Mouse (Mus musculus): ENCODE data around the gene Dynlt1c. TPM values are rescaled to one million over a fixed set of nuclear protein-coding genes. Genes with fewer than 3 reads are reported as not detected.
"Not testable (repeated sequence)": the region's sequence is repeated elsewhere in the genome, so short reads cannot be mapped to it uniquely, and the experiment has no call there.

Dynlt1c gene
- polyA plus RNA-seq (2015; fragmentation: Nextera tagmentation; extraction: Ambion mirVana), result 56.1 and 57.3 TPM in 2 replicates

GRCm38 (mm10) chr17:6601204-6601911, at the start of gene Dynlt1c:
TSS of gene Dynlt1c (plus strand) at chr17:6601671.
- 14% methylated on average over 31 of the region's 40 CpGs for WGBS
- H3K27me3 ChIP-seq; H3K4me1 ChIP-seq (replicated peaks); H3K9me3 ChIP-seq; H3K36me3 ChIP-seq; H3K9ac ChIP-seq: not testable (repeated sequence)
- Histone ChIP-seq H3K4me3 (peak within 1 kb of the TSS; percentile 36), H3K27ac (replicated peaks) (peak within 1 kb of the TSS; percentile 71), H3K4me2 (peak within 1 kb of the TSS; percentile 54)
- ATAC-seq (ENCODE audit: low FRiP score, low read depth), result peak; percentile 96

- not testable (repeated sequence) for H3K9me3 ChIP-seq; H3K9ac ChIP-seq; H3K27me3 ChIP-seq; H3K4me2 ChIP-seq; H3K27ac ChIP-seq (replicated peaks); H3K4me3 ChIP-seq; H3K4me1 ChIP-seq (replicated peaks); H3K36me3 ChIP-seq
- no CpG with 5 or more reads among the region's 4 CpGs for WGBS
- ATAC-seq (ENCODE audit: low FRiP score, low read depth), result 0 out of 2 replicates have a peak, but pooled peaks have one; percentile 57
Measured at GRCm38 (mm10) chr17:6553798-6554197, 47.7 kb upstream of the Dynlt1c start.

- not testable (repeated sequence) for H3K36me3 ChIP-seq; H3K4me1 ChIP-seq (replicated peaks)
- peak; percentile 33; the same call in 1 of the 2 replicates for ATAC-seq (ENCODE audit: low FRiP score, low read depth)
Measured at GRCm38 (mm10) chr17:6554243-6554642, 47.2 kb upstream of the Dynlt1c start.

GRCm38 (mm10) chr17:6559447-6560133, 41.9 kb upstream of the Dynlt1c start:
- not testable (repeated sequence) for H3K27me3 ChIP-seq; H3K4me1 ChIP-seq (replicated peaks); H3K4me2 ChIP-seq; H3K9ac ChIP-seq; H3K27ac ChIP-seq (replicated peaks); H3K36me3 ChIP-seq; H3K4me3 ChIP-seq; H3K9me3 ChIP-seq
- WGBS, result no CpG with 5 or more reads among the region's 4 CpGs
- ATAC-seq (ENCODE audit: low FRiP score, low read depth), result peak; percentile 64

More at GRCm38 (mm10) chr17:6554243-6554642, 47.2 kb upstream of the Dynlt1c start:
- H3K4me3 ChIP-seq; H3K27me3 ChIP-seq; H3K27ac ChIP-seq (replicated peaks); H3K9me3 ChIP-seq; H3K4me2 ChIP-seq; H3K9ac ChIP-seq: not testable (repeated sequence)
- no CpG with 5 or more reads among the region's 5 CpGs for WGBS

DNA sequence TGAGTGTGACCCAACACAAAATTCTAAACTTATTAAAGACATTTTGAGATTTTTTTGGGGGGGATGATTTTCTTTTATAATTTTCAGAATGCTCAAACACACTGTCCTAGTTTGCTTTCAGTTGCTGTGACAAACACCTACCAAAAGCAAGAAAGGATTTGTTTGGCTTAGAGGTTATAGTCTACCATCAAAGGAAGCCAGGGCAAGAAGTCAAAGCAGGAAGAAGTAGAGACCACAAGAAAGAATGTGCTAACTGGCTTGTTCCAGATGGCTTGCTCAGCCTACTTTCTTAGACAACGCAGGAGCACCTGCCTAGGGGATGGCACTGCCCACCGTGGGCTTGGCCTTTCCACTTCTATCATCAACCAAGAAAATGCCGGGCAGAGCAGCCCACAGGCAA, 36.6 kb upstream of the Dynlt1c start:
- ATAC-seq (ENCODE audit: low FRiP score, low read depth); H3K9me3 ChIP-seq; H3K4me2 ChIP-seq; H3K27me3 ChIP-seq; H3K9ac ChIP-seq; H3K27ac ChIP-seq (replicated peaks); H3K4me1 ChIP-seq (replicated peaks); H3K36me3 ChIP-seq; H3K4me3 ChIP-seq: not testable (repeated sequence)
- 97% methylated on average over 3 of the region's 3 CpGs for WGBS

DNA sequence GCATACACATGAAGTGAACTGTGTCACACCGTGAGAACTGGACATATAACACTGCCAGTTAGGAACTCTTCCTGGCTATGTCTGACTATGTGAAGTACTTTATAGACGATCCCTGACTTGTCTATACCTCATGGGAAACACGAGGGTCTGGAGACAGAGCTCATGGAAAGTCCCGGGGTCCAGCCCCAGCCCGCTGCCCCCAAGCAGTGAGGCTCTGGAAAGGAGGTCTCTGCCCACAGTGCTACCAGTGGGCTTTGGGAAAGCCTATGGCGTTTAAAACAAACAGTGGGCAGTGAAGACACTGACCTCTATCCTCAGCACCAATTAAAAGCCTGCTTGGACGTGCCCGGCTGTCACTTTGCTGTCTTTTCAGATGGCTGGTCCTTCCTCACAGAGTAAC, 33.6 kb upstream of the Dynlt1c start:
- not testable (repeated sequence) for H3K4me2 ChIP-seq; H3K36me3 ChIP-seq; H3K27me3 ChIP-seq; H3K9ac ChIP-seq; H3K27ac ChIP-seq (replicated peaks); H3K4me1 ChIP-seq (replicated peaks); H3K9me3 ChIP-seq; ATAC-seq (ENCODE audit: low FRiP score, low read depth); H3K4me3 ChIP-seq
- 62% methylated on average over 5 of the region's 8 CpGs for WGBS

- not testable (repeated sequence) for H3K4me1 ChIP-seq (replicated peaks); H3K4me3 ChIP-seq; H3K36me3 ChIP-seq; H3K9me3 ChIP-seq; H3K27ac ChIP-seq (replicated peaks); H3K27me3 ChIP-seq; H3K9ac ChIP-seq; H3K4me2 ChIP-seq; ATAC-seq (ENCODE audit: low FRiP score, low read depth)
- 94% methylated on average over 11 of the region's 11 CpGs for WGBS
Measured at GRCm38 (mm10) chr17:6571296-6571695, 30.2 kb upstream of the Dynlt1c start.

GRCm38 (mm10) chr17:6572202-6572601, 29.3 kb upstream of the Dynlt1c start:
- H3K27ac ChIP-seq (replicated peaks); H3K4me1 ChIP-seq (replicated peaks); H3K9ac ChIP-seq; H3K4me3 ChIP-seq; H3K36me3 ChIP-seq; H3K27me3 ChIP-seq; H3K4me2 ChIP-seq; H3K9me3 ChIP-seq; ATAC-seq (ENCODE audit: low FRiP score, low read depth): not testable (repeated sequence)
- WGBS, result no CpG with 5 or more reads among the region's 1 CpGs

DNA sequence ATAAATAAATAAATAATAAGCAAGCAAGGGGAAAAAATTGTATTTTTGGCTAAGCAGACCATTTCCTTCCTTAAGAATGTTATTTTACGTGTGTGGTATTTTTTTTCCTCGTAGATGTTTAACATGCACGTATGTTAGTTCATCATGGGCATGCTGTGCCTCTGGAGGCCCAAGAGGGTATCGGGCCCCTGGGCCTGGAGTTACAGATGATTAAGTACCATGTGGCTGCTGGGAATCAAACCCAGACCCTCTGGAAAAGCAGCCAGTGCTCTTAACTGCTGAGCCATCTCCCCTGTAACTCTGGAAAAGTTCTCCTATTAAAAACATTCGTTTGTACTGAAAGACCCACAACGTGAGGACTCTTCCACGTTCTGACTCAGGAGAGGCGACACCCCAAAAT, 26.1 kb upstream of the Dynlt1c start:
- H3K36me3 ChIP-seq; H3K4me1 ChIP-seq (replicated peaks); H3K4me3 ChIP-seq; H3K27ac ChIP-seq (replicated peaks); H3K27me3 ChIP-seq; H3K9me3 ChIP-seq; H3K9ac ChIP-seq; H3K4me2 ChIP-seq; ATAC-seq (ENCODE audit: low FRiP score, low read depth): not testable (repeated sequence)
- 96% methylated on average over 8 of the region's 8 CpGs for WGBS

DNA sequence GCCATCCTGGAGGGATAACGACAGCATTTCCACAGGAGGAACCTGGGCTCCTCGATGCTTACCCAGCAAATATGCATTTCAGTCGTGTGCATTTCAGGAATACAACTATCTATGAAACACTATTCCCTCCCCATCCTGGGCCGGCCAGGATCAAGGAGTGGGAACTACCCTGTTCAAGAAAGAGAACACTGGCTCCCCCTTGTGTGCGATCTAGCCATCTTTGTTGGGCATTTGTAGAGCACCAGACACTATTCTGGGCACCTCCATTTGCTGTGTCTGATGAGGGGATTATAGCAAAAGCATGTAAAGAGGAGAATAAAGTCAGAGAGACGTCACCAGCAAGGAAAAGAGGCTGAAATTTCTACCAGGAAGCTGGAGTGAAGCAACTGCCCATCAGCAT, 12.8 kb upstream of the Dynlt1c start:
- no CpG with 5 or more reads among the region's 6 CpGs for WGBS
- not testable (repeated sequence) for H3K27ac ChIP-seq (replicated peaks); H3K4me1 ChIP-seq (replicated peaks); H3K4me3 ChIP-seq; ATAC-seq (ENCODE audit: low FRiP score, low read depth); H3K9ac ChIP-seq; H3K9me3 ChIP-seq; H3K4me2 ChIP-seq; H3K27me3 ChIP-seq; H3K36me3 ChIP-seq

DNA sequence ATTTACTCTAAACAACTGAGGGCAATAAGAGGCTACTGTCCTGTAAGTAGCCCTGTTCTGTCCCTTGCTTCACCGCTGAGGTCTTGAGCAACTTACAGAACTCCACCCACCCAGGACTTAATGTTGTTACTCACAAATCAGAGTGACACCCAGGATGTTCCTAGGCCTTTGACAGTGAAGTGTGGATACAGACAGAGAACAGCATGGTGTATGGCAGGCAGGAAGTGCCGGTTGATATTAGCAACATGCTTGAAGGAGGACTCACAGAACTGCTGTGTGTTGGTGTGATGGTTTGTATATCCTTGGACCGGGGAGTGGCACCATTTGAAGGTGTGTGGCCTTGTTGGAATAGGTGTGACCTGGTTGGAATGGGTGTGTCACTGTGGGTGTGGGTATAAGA, 9.4 kb upstream of the Dynlt1c start:
- not testable (repeated sequence) for H3K36me3 ChIP-seq; H3K9me3 ChIP-seq; H3K9ac ChIP-seq; H3K4me1 ChIP-seq (replicated peaks); ATAC-seq (ENCODE audit: low FRiP score, low read depth); H3K4me2 ChIP-seq; H3K4me3 ChIP-seq; H3K27ac ChIP-seq (replicated peaks); H3K27me3 ChIP-seq
- 95% methylated on average over 2 of the region's 3 CpGs for WGBS

GRCm38 (mm10) chr17:6593896-6594295, 7.6 kb upstream of the Dynlt1c start:
- not testable (repeated sequence) for H3K9me3 ChIP-seq; H3K27ac ChIP-seq (replicated peaks); H3K9ac ChIP-seq; H3K4me3 ChIP-seq; H3K36me3 ChIP-seq; ATAC-seq (ENCODE audit: low FRiP score, low read depth); H3K4me1 ChIP-seq (replicated peaks); H3K27me3 ChIP-seq; H3K4me2 ChIP-seq
- WGBS, result 83% methylated on average over 3 of the region's 3 CpGs
